Mouse (Mus musculus) heart, embryonic 16.5 days (tissue): ENCODE results near the gene Fmnl1. TPM values are rescaled to one million over a fixed set of nuclear protein-coding genes. Genes with fewer than 3 reads are reported as not detected.
"Not testable (repeated sequence)": the region's sequence is repeated elsewhere in the genome, so short reads cannot be mapped to it uniquely, and the experiment has no call there.

Source experiments
- ATAC-seq: fragments of 200-750 bp; cut with Nextera tagmentation; replicated peaks from 2 replicates; pipeline ENCODE4 v1.8.0; 2017; ENCODE audit warnings: moderate number of reproducible peaks; ENCODE audit not compliant: insufficient read depth, low FRiP score; ENCODE audit errors: extremely low read depth
- H3K27ac ChIP-seq: fragments of 300-500 bp; sonication (generic); 2 replicates; pipeline ENCODE4 v1.5.1; 2014; ENCODE audit warnings: mild to moderate bottlenecking, low read length, control low read depth, moderate library complexity
- H3K27me3 ChIP-seq: fragments of 300-500 bp; sonication (generic); 2 replicates; pipeline ENCODE4 v1.6.1; 2014; ENCODE audit warnings: low read length, mixed read lengths; ENCODE audit not compliant: control insufficient read depth, insufficient read depth
- H3K36me3 ChIP-seq: fragments of 300-500 bp; sonication (generic); 2 replicates; pipeline ENCODE4 v1.6.1; 2014; ENCODE audit not compliant: control insufficient read depth, insufficient read depth
- H3K4me1 ChIP-seq: fragments of 300-500 bp; sonication (generic); 2 replicates; pipeline ENCODE4 v1.6.1; 2014; ENCODE audit warnings: low read length, mixed read lengths; ENCODE audit not compliant: control insufficient read depth, insufficient read depth
- H3K4me2 ChIP-seq: fragments of 300-500 bp; sonication (generic); 2 replicates; pipeline ENCODE4 v1.6.1; 2014; ENCODE audit warnings: low read depth, mild to moderate bottlenecking, control low read depth, low read length
- H3K4me3 ChIP-seq: fragments of 300-500 bp; sonication (generic); 2 replicates; pipeline ENCODE4 v1.5.1; 2014; ENCODE audit warnings: mild to moderate bottlenecking, control low read depth, low read length
- H3K9ac ChIP-seq: fragments of 300-500 bp; sonication (generic); 2 replicates; pipeline ENCODE4 v1.6.1; 2014; ENCODE audit warnings: low read length, control low read depth
- H3K9me3 ChIP-seq: fragments of 300-500 bp; sonication (generic); replicated peaks from 2 replicates; pipeline ENCODE4 v1.6.1; 2016; ENCODE audit warnings: low read length; ENCODE audit not compliant: control insufficient read depth
- WGBS: fragments of 180-500 bp; shearing (Covaris S2); extraction: QIAGEN DNeasy Blood & Tissue Kit; methylation state at CpG from one replicate; pipeline ENCODE4 v1.1.7; 2014; 5-methylcytosine and 5-hydroxymethylcytosine counted together
- polyA plus RNA-seq: library from polyadenylated mRNA; unstranded; fragments of >200 nt; fragmentation: Nextera tagmentation; extraction: Ambion mirVana; gene quantifications from 2 replicates; pipeline ENCODE4 v1.2.1, GENCODE M21; 2015

Gene Fmnl1
- polyA plus RNA-seq, 1 experiment from 2014 or later: 7.6 TPM

DNA sequence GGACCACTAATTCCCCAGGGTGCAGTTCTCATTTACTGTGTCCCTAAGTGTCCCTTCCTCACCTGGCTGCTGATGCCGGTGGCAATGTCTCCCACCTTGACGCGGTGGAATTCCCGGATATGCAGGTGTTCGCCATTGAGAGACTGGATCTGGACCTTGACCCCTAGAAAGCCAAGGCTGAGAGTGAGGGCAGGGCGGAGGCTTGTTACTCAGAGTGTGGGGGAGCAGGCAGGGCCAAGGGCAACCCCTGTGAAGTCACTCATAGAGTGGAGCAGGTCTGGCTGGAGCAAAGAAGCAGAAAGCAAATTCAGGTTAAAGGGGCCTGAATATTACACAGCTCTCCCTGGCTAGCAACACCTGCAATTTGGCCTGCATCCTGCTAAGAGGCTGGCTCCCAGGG is 50.5 kb downstream of the Fmnl1 start:
- 87% methylated on average over 6 of the region's 6 CpGs for WGBS

GRCm38 (mm10) chr11:103222718-103223117 is 51.8 kb downstream of the Fmnl1 start:
- peaks cover 29% of the 10 kb centered on the region for H3K36me3 ChIP-seq
- 82% methylated on average over 4 of the region's 4 CpGs for WGBS
- not testable (repeated sequence) for H3K4me1 ChIP-seq, H3K9ac ChIP-seq, H3K4me3 ChIP-seq, H3K9me3 ChIP-seq, H3K27me3 ChIP-seq, ATAC-seq, H3K4me2 ChIP-seq, H3K27ac ChIP-seq

More for the DNA sequence above, 50.5 kb downstream of the Fmnl1 start:
- no peaks in the 10 kb centered on the region for H3K9me3 ChIP-seq
- no peak overlapping the region for H3K4me2 ChIP-seq
- peaks cover 23% of the 10 kb centered on the region; the same call in 1 of the 2 replicates for H3K36me3 ChIP-seq
- H3K9ac ChIP-seq: no peak overlapping the region
- ATAC-seq: no peak
- no peak overlapping the region for H3K27ac ChIP-seq
- H3K4me1 ChIP-seq: peaks cover 4% of the 10 kb centered on the region; the same call in 1 of the 2 replicates
- H3K4me3 ChIP-seq: no peak overlapping the region
- peaks cover 2% of the 10 kb centered on the region; the same call in 1 of the 2 replicates for H3K27me3 ChIP-seq

DNA sequence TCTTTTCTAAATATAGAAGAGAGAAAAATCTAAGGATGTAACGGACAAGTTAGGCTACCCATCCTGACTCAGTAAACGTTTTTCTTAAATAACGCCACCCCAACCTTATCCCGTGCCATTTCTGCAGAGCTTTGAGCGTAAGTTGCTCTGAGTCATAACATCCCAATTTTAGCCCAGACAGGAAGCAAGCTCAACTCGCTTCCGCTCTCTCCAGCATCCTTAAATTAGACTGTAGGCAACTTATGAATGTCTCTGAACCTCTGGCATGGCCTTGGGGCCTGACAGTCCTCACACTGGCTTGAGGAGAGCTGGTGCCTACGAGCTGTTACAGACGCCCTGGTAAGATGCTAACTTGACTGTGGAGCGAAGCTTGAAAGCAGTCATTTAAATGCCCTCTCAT is 52.5 kb downstream of the Fmnl1 start:
- no peak overlapping the region for H3K9ac ChIP-seq
- H3K9me3 ChIP-seq: no peaks in the 10 kb centered on the region
- WGBS: 77% methylated on average over 10 of the region's 10 CpGs
- peaks cover 31% of the 10 kb centered on the region for H3K36me3 ChIP-seq
- no peak overlapping the region for H3K4me3 ChIP-seq
- peaks cover under 1% of the 10 kb centered on the region; the same call in 1 of the 2 replicates for H3K4me1 ChIP-seq
- H3K27me3 ChIP-seq: peaks cover 2% of the 10 kb centered on the region; the same call in 1 of the 2 replicates
- ATAC-seq: no peak
- peak overlapping the region; percentile 23; the same call in 1 of the 2 replicates for H3K27ac ChIP-seq
- H3K4me2 ChIP-seq: no peak overlapping the region

- Histone ChIP-seq H3K9ac (no peak overlapping the region), H3K27me3 (peaks cover 2% of the 10 kb centered on the region; the same call in 1 of the 2 replicates), H3K36me3 (peaks cover 34% of the 10 kb centered on the region), H3K27ac (peak overlapping the region; percentile 29; the same call in 1 of the 2 replicates), H3K4me2 (no peak overlapping the region), H3K4me1 (no peaks in the 10 kb centered on the region; the same call in 1 of the 2 replicates), H3K4me3 (no peak overlapping the region), H3K9me3 (no peaks in the 10 kb centered on the region)
- no peak for ATAC-seq
- 68% methylated on average over 18 of the region's 18 CpGs for WGBS
Observed at GRCm38 (mm10) chr11:103223951-103224456, 53.1 kb downstream of the Fmnl1 start.

DNA sequence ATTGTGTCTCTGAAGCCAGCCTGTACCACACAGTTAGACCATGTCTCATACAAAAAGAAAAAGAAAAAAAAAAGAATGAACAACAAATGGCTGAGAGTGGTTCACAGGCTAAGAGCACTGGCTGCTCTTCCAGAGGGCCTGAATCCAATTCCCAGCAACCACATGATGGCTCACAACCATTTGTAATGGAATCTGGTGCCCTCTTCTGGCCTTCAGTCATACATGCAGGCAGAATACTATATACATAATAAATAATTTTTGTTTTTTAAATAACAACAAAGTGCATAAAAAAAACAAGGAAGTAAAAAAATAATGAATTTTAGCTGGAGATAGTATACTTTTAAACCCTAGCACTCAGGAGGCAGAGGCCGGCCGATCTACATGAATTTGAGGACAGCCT is 58.7 kb downstream of the Fmnl1 start:
- Histone ChIP-seq H3K9me3 (peaks cover 4% of the 10 kb centered on the region; the same call in 1 of the 2 replicates), H3K27ac (no peak overlapping the region), H3K27me3 (no peaks in the 10 kb centered on the region), H3K4me2 (no peak overlapping the region), H3K4me1 (no peaks in the 10 kb centered on the region), H3K4me3 (no peak overlapping the region), H3K9ac (no peak overlapping the region), H3K36me3 (peaks cover 34% of the 10 kb centered on the region)
- WGBS: 95% methylated on average over 2 of the region's 2 CpGs
- no peak for ATAC-seq

DNA sequence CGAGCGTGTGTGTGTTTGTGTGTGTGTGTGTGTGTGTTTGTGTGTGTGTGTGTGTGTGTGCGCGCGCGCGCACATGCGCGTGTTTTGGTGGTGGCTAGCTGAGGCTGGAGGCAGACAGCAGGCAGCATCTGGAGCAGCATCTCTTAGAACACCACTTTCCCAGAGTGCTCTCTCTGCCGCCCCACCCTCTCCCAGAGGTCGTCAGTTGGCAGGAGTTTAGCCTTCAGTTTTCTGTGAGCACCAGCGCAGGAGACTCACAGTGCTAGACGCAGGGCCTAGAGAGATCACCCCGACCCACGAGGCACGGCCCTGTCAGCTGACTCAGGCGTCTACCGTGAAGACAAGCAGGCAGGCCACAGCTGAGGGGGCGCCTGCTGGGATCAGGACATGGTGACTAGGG is 59.7 kb downstream of the Fmnl1 start:
- no peak for ATAC-seq
- Histone ChIP-seq H3K4me3 (no peak overlapping the region), H3K27me3 (no peaks in the 10 kb centered on the region), H3K27ac (no peak overlapping the region), H3K36me3 (peaks cover 28% of the 10 kb centered on the region), H3K4me2 (no peak overlapping the region), H3K9ac (no peak overlapping the region), H3K9me3 (peaks cover 4% of the 10 kb centered on the region; the same call in 1 of the 2 replicates), H3K4me1 (no peaks in the 10 kb centered on the region)
- 77% methylated on average over 19 of the region's 19 CpGs for WGBS

DNA sequence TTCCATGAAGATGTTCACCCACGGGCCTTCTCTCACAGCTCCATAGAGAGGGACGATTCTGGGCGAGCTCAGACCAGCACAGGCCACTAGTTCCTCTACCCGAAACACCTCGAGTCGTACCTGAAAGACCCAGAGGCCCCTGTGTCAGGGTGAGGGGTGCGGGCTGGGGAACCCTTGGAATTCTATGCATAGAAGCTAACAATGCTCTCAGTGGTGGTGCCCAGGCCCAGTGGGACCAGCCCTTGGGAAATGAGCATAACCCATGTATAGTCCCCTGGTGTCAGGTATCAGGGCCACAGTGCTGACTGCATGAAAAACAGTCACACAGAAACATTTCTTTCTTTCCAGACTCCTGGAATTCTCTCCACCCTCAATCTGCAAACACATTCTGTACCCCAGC is 60.5 kb downstream of the Fmnl1 start:
- ATAC-seq: no peak
- peaks cover 4% of the 10 kb centered on the region; the same call in 1 of the 2 replicates for H3K9me3 ChIP-seq
- no peak overlapping the region for H3K4me2 ChIP-seq
- H3K9ac ChIP-seq: no peak overlapping the region
- H3K4me3 ChIP-seq: no peak overlapping the region
- 91% methylated on average over 7 of the region's 7 CpGs for WGBS
- H3K4me1 ChIP-seq: no peaks in the 10 kb centered on the region
- H3K27me3 ChIP-seq: no peaks in the 10 kb centered on the region
- peaks cover 27% of the 10 kb centered on the region for H3K36me3 ChIP-seq
- no peak overlapping the region for H3K27ac ChIP-seq

GRCm38 (mm10) chr11:103232966-103233365 is 62.1 kb downstream of the Fmnl1 start:
- no peak overlapping the region for H3K9ac ChIP-seq
- H3K27me3 ChIP-seq: no peaks in the 10 kb centered on the region
- peaks cover 4% of the 10 kb centered on the region for H3K9me3 ChIP-seq
- WGBS: 28% methylated on average over 7 of the region's 7 CpGs
- no peak for ATAC-seq
- peaks cover 28% of the 10 kb centered on the region for H3K36me3 ChIP-seq
- no peak overlapping the region for H3K27ac ChIP-seq
- no peak overlapping the region for H3K4me3 ChIP-seq
- H3K4me2 ChIP-seq: no peak overlapping the region
- no peaks in the 10 kb centered on the region for H3K4me1 ChIP-seq

DNA sequence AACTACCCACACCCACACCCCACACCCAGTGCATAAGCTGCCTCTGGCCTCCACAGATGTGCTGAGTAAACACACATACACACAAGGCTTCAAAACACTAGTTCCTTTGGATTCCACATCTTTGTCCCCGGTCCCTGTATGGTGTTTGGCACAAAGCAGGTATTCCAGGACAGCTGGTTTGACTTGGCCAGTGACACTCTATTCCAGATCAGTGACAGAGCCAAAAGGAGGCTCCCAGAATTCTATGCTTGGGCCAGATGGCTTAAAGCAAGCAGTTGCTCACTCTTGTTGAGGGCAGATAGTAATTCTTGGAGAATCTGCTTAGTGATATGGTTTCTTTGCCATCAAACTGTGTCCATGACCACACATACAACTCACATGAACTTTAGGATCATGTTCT is 63.5 kb downstream of the Fmnl1 start:
- ATAC-seq: no peak
- Histone ChIP-seq H3K27me3 (no peaks in the 10 kb centered on the region), H3K4me3 (no peak overlapping the region), H3K4me2 (no peak overlapping the region), H3K36me3 (peaks cover 26% of the 10 kb centered on the region), H3K9me3 (peaks cover 2% of the 10 kb centered on the region), H3K4me1 (no peaks in the 10 kb centered on the region), H3K9ac (no peak overlapping the region), H3K27ac (no peak overlapping the region)
- WGBS: 67% methylated on average over 1 of the region's 1 CpGs
